In the genomic region with DNA sequence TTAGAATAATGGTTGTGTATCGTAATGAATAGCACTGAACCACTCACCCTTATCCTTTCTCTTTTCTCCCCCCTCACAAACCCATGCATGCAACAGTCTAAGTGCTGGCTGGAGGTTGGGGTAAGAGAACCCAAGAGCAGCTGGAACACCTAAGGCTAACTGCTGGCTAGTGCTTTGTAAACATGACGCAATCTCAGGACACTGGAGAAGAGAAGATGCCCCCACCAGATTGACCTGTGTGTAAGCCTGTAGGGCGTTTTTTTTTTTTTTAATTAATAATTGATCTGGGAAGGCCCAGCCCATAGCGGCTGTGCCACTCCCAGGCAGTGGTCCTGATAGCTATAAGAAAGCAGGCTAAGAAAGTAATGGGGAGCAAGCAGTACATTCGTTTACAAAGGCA, we compare ENCODE assay signal across 30 mouse cellular contexts.
"Had no signal": no experiment of that assay in that cellular context is flagged by ENCODE, and none has a peak within 500 bp of the region (broad histone marks: within the 10 kb centered on the region; RNA-seq: fewer than 3 reads in every experiment).

No protein-coding gene starts in this region.

- H3K9ac ChIP-seq: limb, embryonic 12.5 days; limb, embryonic 13.5 days; limb, embryonic 15.5 days; liver, embryonic 13.5 days; liver, embryonic 14.5 days; liver, embryonic 15.5 days; lung, embryonic 14.5 days; lung, embryonic 15.5 days; midbrain, embryonic 12.5 days; midbrain, embryonic 13.5 days; midbrain, embryonic 15.5 days; neural tube, embryonic 12.5 days had no signal

- DNase-seq: layer of hippocampus, postnatal 36 days; left cerebral cortex, postnatal 4 days; liver, embryonic 13.5 days; lung, adult 18-20 months; lung, adult 2 months; lung, embryonic 14.5 days; lung, postnatal 10 days; lung, postnatal 14 days; lung, postnatal 36 days; lung, postnatal 4 days; midbrain, embryonic 14.5 days had no signal

- H3K27me3 ChIP-seq: limb, embryonic 12.5 days; limb, embryonic 13.5 days; limb, embryonic 15.5 days; liver, embryonic 13.5 days; liver, embryonic 15.5 days; lung, embryonic 15.5 days; megakaryocyte, embryonic 14.5 days; midbrain, embryonic 12.5 days; midbrain, embryonic 13.5 days; midbrain, embryonic 15.5 days; neural tube, embryonic 12.5 days had no signal

- ATAC-seq: lung, postnatal 0 days; midbrain, embryonic 13.5 days; midbrain, embryonic 15.5 days; midbrain, embryonic 16.5 days had no signal

- H3K36me3 ChIP-seq: limb, embryonic 10.5 days; limb, embryonic 12.5 days; limb, embryonic 13.5 days; limb, embryonic 15.5 days; liver, embryonic 13.5 days; liver, embryonic 15.5 days; lung, embryonic 15.5 days; midbrain, embryonic 10.5 days; midbrain, embryonic 12.5 days; midbrain, embryonic 13.5 days; midbrain, embryonic 15.5 days; neural tube, embryonic 12.5 days had no signal

- H3K27ac ChIP-seq: left cerebral cortex, adult 2 months; limb, embryonic 10.5 days; limb, embryonic 12.5 days; limb, embryonic 13.5 days; limb, embryonic 15.5 days; liver, embryonic 13.5 days; liver, embryonic 14.5 days; liver, embryonic 15.5 days; lung, embryonic 15.5 days; macrophage; midbrain, embryonic 10.5 days; midbrain, embryonic 12.5 days; midbrain, embryonic 13.5 days; midbrain, embryonic 15.5 days; neural tube, embryonic 12.5 days had no signal

- H3K4me1 ChIP-seq: limb, embryonic 10.5 days; limb, embryonic 12.5 days; limb, embryonic 13.5 days; limb, embryonic 15.5 days; liver, embryonic 13.5 days; liver, embryonic 15.5 days; lung, embryonic 15.5 days; midbrain, embryonic 10.5 days; midbrain, embryonic 12.5 days; midbrain, embryonic 13.5 days; midbrain, embryonic 15.5 days; neural tube, embryonic 12.5 days had no signal

- H3K9me3 ChIP-seq: limb, embryonic 10.5 days; limb, embryonic 12.5 days; limb, embryonic 15.5 days; liver, embryonic 13.5 days; liver, embryonic 15.5 days; lung, embryonic 15.5 days; midbrain, embryonic 10.5 days; midbrain, embryonic 12.5 days; midbrain, embryonic 13.5 days; midbrain, embryonic 15.5 days; neural tube, embryonic 12.5 days had no signal

- H3K4me3 ChIP-seq: left cerebral cortex, adult 2 months; limb, embryonic 10.5 days; limb, embryonic 12.5 days; limb, embryonic 13.5 days; limb, embryonic 15.5 days; liver, embryonic 13.5 days; liver, embryonic 15.5 days; lung, embryonic 15.5 days; megakaryocyte, embryonic 14.5 days; midbrain, embryonic 10.5 days; midbrain, embryonic 12.5 days; midbrain, embryonic 13.5 days; midbrain, embryonic 15.5 days; myocyte; neural tube, embryonic 12.5 days had no signal

- H3K4me2 ChIP-seq: limb, embryonic 12.5 days; limb, embryonic 13.5 days; limb, embryonic 15.5 days; liver, embryonic 13.5 days; liver, embryonic 15.5 days; lung, embryonic 14.5 days; lung, embryonic 15.5 days; midbrain, embryonic 11.5 days; midbrain, embryonic 12.5 days; midbrain, embryonic 13.5 days; midbrain, embryonic 15.5 days; neural tube, embryonic 12.5 days had no signal
